Mouse (Mus musculus) limb, embryonic 11.5 days (tissue): Measurements from ENCODE around the gene Pid1. TPM values are rescaled to one million over a fixed set of nuclear protein-coding genes. Genes with fewer than 3 reads are reported as not detected.

Source experiments
- ATAC-seq: fragments of 200-750 bp; cut with Nextera tagmentation; 2 replicates; pipeline ENCODE4 v1.8.0; 2017; ENCODE audit warnings: low read depth; ENCODE audit not compliant: insufficient number of reproducible peaks, low FRiP score, low TSS enrichment
- DNase-seq: peaks from one replicate; pipeline ENCODE4 v3.0.0-alpha.2; 2015; ENCODE audit warnings: low spot score
- H3K27ac ChIP-seq: fragments of 300-500 bp; sonication (generic); replicated peaks from 2 replicates; pipeline ENCODE4 v1.5.1; 2014; ENCODE audit warnings: low read depth, mild to moderate bottlenecking, low read length
- H3K27me3 ChIP-seq: fragments of 300-500 bp; sonication (generic); 2 replicates; pipeline ENCODE4 v1.6.1; 2014; ENCODE audit warnings: mild to moderate bottlenecking, low read length, mixed read lengths; ENCODE audit not compliant: control insufficient read depth, insufficient read depth
- H3K36me3 ChIP-seq: fragments of 300-500 bp; sonication (generic); 2 replicates; pipeline ENCODE4 v1.6.1; 2014; ENCODE audit warnings: mild to moderate bottlenecking, low read length, moderate library complexity, mixed read lengths; ENCODE audit not compliant: control insufficient read depth, insufficient read depth
- H3K4me1 ChIP-seq: fragments of 300-500 bp; sonication (generic); 2 replicates; pipeline ENCODE4 v1.6.1; 2014; ENCODE audit warnings: low read length, mixed read lengths; ENCODE audit not compliant: control insufficient read depth, insufficient read depth
- H3K4me2 ChIP-seq: fragments of 300-500 bp; sonication (generic); 2 replicates; pipeline ENCODE4 v1.6.1; 2014; ENCODE audit warnings: low read depth, mild to moderate bottlenecking, moderate library complexity; ENCODE audit not compliant: severe bottlenecking
- H3K4me3 ChIP-seq: fragments of 300-500 bp; sonication (generic); 2 replicates; pipeline ENCODE4 v1.5.1; 2014; ENCODE audit warnings: low read depth, low read length
- H3K9ac ChIP-seq: fragments of 300-500 bp; sonication (generic); 2 replicates; pipeline ENCODE4 v1.6.1; 2014; ENCODE audit warnings: mild to moderate bottlenecking, low read length
- H3K9me3 ChIP-seq: fragments of 300-500 bp; sonication (generic); 2 replicates; pipeline ENCODE4 v1.6.1; 2016; ENCODE audit warnings: low read length; ENCODE audit not compliant: control insufficient read depth
- WGBS: fragments of 180-500 bp; shearing (Covaris S2); extraction: QIAGEN DNeasy Blood & Tissue Kit; methylation state at CpG from one replicate; pipeline ENCODE4 v1.1.7; 2014; 5-methylcytosine and 5-hydroxymethylcytosine counted together
- polyA plus RNA-seq: library from polyadenylated mRNA; unstranded; fragments of >200 nt; fragmentation: Nextera tagmentation; extraction: Ambion mirVana; gene quantifications from 2 replicates; pipeline ENCODE4 v1.2.1, GENCODE M21; 2014

The Pid1 gene
- polyA plus RNA-seq, 1 experiment from 2014 or later = 7.6 TPM

GRCm38 (mm10) chr1:84102052-84102451 lies 261.9 kb downstream of the Pid1 start:
- WGBS = 90% methylated on average over 2 of the region's 2 CpGs
- no peak overlapping the region for H3K4me3 ChIP-seq
- no peaks in the 10 kb centered on the region for H3K36me3 ChIP-seq
- no peaks in the 10 kb centered on the region for H3K4me1 ChIP-seq
- no peak for ATAC-seq
- H3K4me2 ChIP-seq = no peak overlapping the region
- H3K9ac ChIP-seq = no peak overlapping the region
- H3K27me3 ChIP-seq = no peaks in the 10 kb centered on the region
- no peak overlapping the region for H3K27ac ChIP-seq
- no peaks in the 10 kb centered on the region for H3K9me3 ChIP-seq
- DNase-seq = no peak

- Histone ChIP-seq H3K27ac (no peak overlapping the region), H3K4me2 (no peak overlapping the region), H3K9me3 (no peaks in the 10 kb centered on the region), H3K36me3 (no peaks in the 10 kb centered on the region), H3K9ac (no peak overlapping the region), H3K4me1 (no peaks in the 10 kb centered on the region), H3K4me3 (no peak overlapping the region), H3K27me3 (no peaks in the 10 kb centered on the region)
- ATAC-seq (no peak; the same call in 1 of the 2 replicates), DNase-seq (no peak)
These were observed 266.6 kb downstream of the Pid1 start for GRCm38 (mm10) chr1:84097398-84097797.

GRCm38 (mm10) chr1:84093291-84093690 lies 270.7 kb downstream of the Pid1 start:
- WGBS = 76% methylated on average over 2 of the region's 2 CpGs
- no peak for DNase-seq
- no peak overlapping the region for H3K4me3 ChIP-seq
- no peaks in the 10 kb centered on the region for H3K27me3 ChIP-seq
- H3K9ac ChIP-seq = no peak overlapping the region
- H3K27ac ChIP-seq = no peak overlapping the region
- H3K4me2 ChIP-seq = no peak overlapping the region
- no peaks in the 10 kb centered on the region for H3K36me3 ChIP-seq
- no peak for ATAC-seq
- H3K4me1 ChIP-seq = no peaks in the 10 kb centered on the region
- no peaks in the 10 kb centered on the region for H3K9me3 ChIP-seq

- no peaks in the 10 kb centered on the region for H3K27me3 ChIP-seq
- H3K9me3 ChIP-seq = no peaks in the 10 kb centered on the region
- 81% methylated on average over 2 of the region's 2 CpGs for WGBS
- no peak overlapping the region for H3K27ac ChIP-seq
- H3K4me3 ChIP-seq = no peak overlapping the region
- no peak overlapping the region for H3K9ac ChIP-seq
- DNase-seq = no peak
- no peak for ATAC-seq
- no peaks in the 10 kb centered on the region for H3K4me1 ChIP-seq
- no peak overlapping the region for H3K4me2 ChIP-seq
- no peaks in the 10 kb centered on the region for H3K36me3 ChIP-seq
These were observed 274.3 kb downstream of the Pid1 start for GRCm38 (mm10) chr1:84089664-84090063.

- H3K9me3 ChIP-seq = no peaks in the 10 kb centered on the region
- H3K9ac ChIP-seq = no peak overlapping the region
- H3K27me3 ChIP-seq = no peaks in the 10 kb centered on the region
- H3K4me1 ChIP-seq = no peaks in the 10 kb centered on the region
- no peak overlapping the region for H3K4me2 ChIP-seq
- H3K27ac ChIP-seq = no peak overlapping the region
- no peak overlapping the region for H3K4me3 ChIP-seq
- 80% methylated on average over 2 of the region's 2 CpGs for WGBS
- DNase-seq = no peak
- no peak for ATAC-seq
- H3K36me3 ChIP-seq = no peaks in the 10 kb centered on the region
These were observed 276.0 kb downstream of the Pid1 start for GRCm38 (mm10) chr1:84087957-84088356.

GRCm38 (mm10) chr1:84087325-84087724 lies 276.7 kb downstream of the Pid1 start:
- no peak overlapping the region for H3K4me2 ChIP-seq
- H3K36me3 ChIP-seq = no peaks in the 10 kb centered on the region
- no peaks in the 10 kb centered on the region for H3K9me3 ChIP-seq
- DNase-seq = no peak
- WGBS = 78% methylated on average over 6 of the region's 6 CpGs
- ATAC-seq = no peak
- H3K27ac ChIP-seq = no peak overlapping the region
- H3K4me3 ChIP-seq = no peak overlapping the region
- H3K27me3 ChIP-seq = no peaks in the 10 kb centered on the region
- no peaks in the 10 kb centered on the region for H3K4me1 ChIP-seq
- H3K9ac ChIP-seq = no peak overlapping the region

GRCm38 (mm10) chr1:84086486-84086885 lies 277.5 kb downstream of the Pid1 start:
- no peaks in the 10 kb centered on the region for H3K9me3 ChIP-seq
- H3K27ac ChIP-seq = no peak overlapping the region
- H3K4me2 ChIP-seq = no peak overlapping the region
- DNase-seq = no peak
- no peak overlapping the region for H3K4me3 ChIP-seq
- H3K27me3 ChIP-seq = no peaks in the 10 kb centered on the region
- no peaks in the 10 kb centered on the region for H3K4me1 ChIP-seq
- no peaks in the 10 kb centered on the region for H3K36me3 ChIP-seq
- 75% methylated on average over 1 of the region's 1 CpGs for WGBS
- ATAC-seq = no peak
- no peak overlapping the region for H3K9ac ChIP-seq

- ATAC-seq (no peak), DNase-seq (no peak)
- H3K9me3 ChIP-seq = no peaks in the 10 kb centered on the region
- H3K27ac ChIP-seq = no peak overlapping the region
- WGBS = 94% methylated on average over 3 of the region's 3 CpGs
- H3K27me3 ChIP-seq = no peaks in the 10 kb centered on the region
- no peak overlapping the region for H3K9ac ChIP-seq
- H3K4me2 ChIP-seq = no peak overlapping the region
- H3K4me1 ChIP-seq = no peaks in the 10 kb centered on the region
- no peak overlapping the region for H3K4me3 ChIP-seq
- H3K36me3 ChIP-seq = no peaks in the 10 kb centered on the region
These were observed 278.6 kb downstream of the Pid1 start for GRCm38 (mm10) chr1:84085361-84085760.

GRCm38 (mm10) chr1:84079566-84079965 lies 284.4 kb downstream of the Pid1 start:
- no peak for ATAC-seq
- no peaks in the 10 kb centered on the region for H3K4me1 ChIP-seq
- no peak overlapping the region for H3K4me2 ChIP-seq
- no peaks in the 10 kb centered on the region for H3K27me3 ChIP-seq
- no peak for DNase-seq
- no peaks in the 10 kb centered on the region for H3K36me3 ChIP-seq
- H3K9me3 ChIP-seq = no peaks in the 10 kb centered on the region; the same call in 1 of the 2 replicates
- no peak overlapping the region for H3K27ac ChIP-seq
- H3K9ac ChIP-seq = no peak overlapping the region
- no peak overlapping the region for H3K4me3 ChIP-seq
- 55% methylated on average over 8 of the region's 8 CpGs for WGBS
